Mouse (Mus musculus) bone marrow macrophage, adult 2 months (primary cell): ENCODE measurements around the gene Orm2. TPM values are rescaled to one million over a fixed set of nuclear protein-coding genes. Genes with fewer than 3 reads are reported as not detected.
A peak's percentile ranks its signal among the peaks of the same experiment; 100 is the strongest.
"Not testable (repeated sequence)": the region's sequence is repeated elsewhere in the genome, so short reads cannot be mapped to it uniquely, and the experiment has no call there.

ENCODE experiments used
- H3K27ac ChIP-seq: 2 replicates; pipeline ENCODE4 v1.5.1; 2012; ENCODE audit warnings: low read depth, low read length; ENCODE audit not compliant: insufficient read depth
- H3K4me1 ChIP-seq: 2 replicates; pipeline ENCODE4 v1.6.1; 2012; ENCODE audit warnings: low read length; ENCODE audit not compliant: control insufficient read depth, insufficient read depth
- H3K4me3 ChIP-seq: 2 replicates; pipeline ENCODE4 v1.5.1; 2012; ENCODE audit warnings: mild to moderate bottlenecking, low read length, moderate library complexity; ENCODE audit not compliant: insufficient read depth
- CTCF ChIP-seq: IDR thresholded peaks from 2 replicates; pipeline ENCODE4 v1.5.1; 2012; ENCODE audit warnings: low read depth, mild to moderate bottlenecking, low read length, moderate library complexity
- POLR2A ChIP-seq: IDR thresholded peaks from 2 replicates; pipeline ENCODE4 v1.6.1; 2012; ENCODE audit warnings: mild to moderate bottlenecking, low read depth, low read length, borderline replicate concordance
- polyA plus RNA-seq: library from polyadenylated mRNA; stranded (reverse); fragments of >200 nt; gene quantifications from 2 replicates; pipeline ENCODE4 v1.2.4, GENCODE M21; 2012; ENCODE audit not compliant: missing spikeins, insufficient read depth, insufficient read length

Orm2 gene
- not detected in 2 replicates for polyA plus RNA-seq

- Histone ChIP-seq H3K27ac (no peak within 1 kb of the TSS), H3K4me3 (no peak within 1 kb of the TSS), H3K4me1 (peaks cover 39% of the 10 kb centered on the region)
- no peak for TF ChIP-seq CTCF
- TF ChIP-seq POLR2A: no peak
Measured at GRCm38 (mm10) chr4:63362150-63362549, at the start of gene Orm2. Gene Orm2 (plus strand): TSS chr4:63362449.

- Histone ChIP-seq H3K4me3 (no peak overlapping the region), H3K4me1 (peaks cover 13% of the 10 kb centered on the region), H3K27ac (no peak overlapping the region)
- TF ChIP-seq POLR2A: no peak
- TF ChIP-seq CTCF: no peak
Measured at GRCm38 (mm10) chr4:63314063-63314462, 48.2 kb upstream of the Orm2 start.

GRCm38 (mm10) chr4:63316076-63316746, 46.0 kb upstream of the Orm2 start:
- Histone ChIP-seq H3K27ac (no peak overlapping the region), H3K4me1 (peaks cover 13% of the 10 kb centered on the region), H3K4me3 (no peak overlapping the region)
- TF ChIP-seq CTCF: no peak
- no peak for TF ChIP-seq POLR2A

- not testable (repeated sequence) for H3K27ac ChIP-seq, H3K4me3 ChIP-seq
- 0 out of 2 replicates have a peak, but pooled peaks have one; percentile 14 for TF ChIP-seq CTCF
- peaks cover 19% of the 10 kb centered on the region for H3K4me1 ChIP-seq
Measured at GRCm38 (mm10) chr4:63319566-63319965, 42.7 kb upstream of the Orm2 start.

- Histone ChIP-seq H3K4me1 (peaks cover 6% of the 10 kb centered on the region), H3K27ac (no peak overlapping the region), H3K4me3 (no peak overlapping the region)
- TF ChIP-seq POLR2A (no peak), CTCF (no peak)
Measured at GRCm38 (mm10) chr4:63323275-63323815, 38.9 kb upstream of the Orm2 start.

GRCm38 (mm10) chr4:63333403-63333802, 28.8 kb upstream of the Orm2 start:
- no peak overlapping the region for H3K4me3 ChIP-seq
- TF ChIP-seq POLR2A (no peak), CTCF (no peak)
- H3K27ac ChIP-seq: no peak overlapping the region
- H3K4me1 ChIP-seq: no peaks in the 10 kb centered on the region

- Histone ChIP-seq H3K4me3 (no peak overlapping the region), H3K27ac (no peak overlapping the region), H3K4me1 (no peaks in the 10 kb centered on the region)
- TF ChIP-seq POLR2A: no peak
Measured at GRCm38 (mm10) chr4:63338414-63339076, 23.7 kb upstream of the Orm2 start.

GRCm38 (mm10) chr4:63342491-63342890, 19.8 kb upstream of the Orm2 start:
- H3K4me1 ChIP-seq: peaks cover 10% of the 10 kb centered on the region
- no peak overlapping the region for H3K27ac ChIP-seq
- no peak overlapping the region for H3K4me3 ChIP-seq
- TF ChIP-seq POLR2A: no peak
- no peak for TF ChIP-seq CTCF

GRCm38 (mm10) chr4:63343608-63344007, 18.6 kb upstream of the Orm2 start:
- Histone ChIP-seq H3K4me1 (peaks cover 17% of the 10 kb centered on the region), H3K27ac (no peak overlapping the region), H3K4me3 (no peak overlapping the region)
- no peak for TF ChIP-seq POLR2A
- no peak for TF ChIP-seq CTCF

GRCm38 (mm10) chr4:63344295-63344694, 18.0 kb upstream of the Orm2 start, which contains the start of gene Orm1:
Gene Orm1 (plus strand): TSS chr4:63344560.
- Histone ChIP-seq H3K4me1 (peaks cover 20% of the 10 kb centered on the region), H3K27ac (no peak within 1 kb of the TSS), H3K4me3 (no peak within 1 kb of the TSS)
- TF ChIP-seq CTCF: no peak
- no peak for TF ChIP-seq POLR2A
